Mouse (Mus musculus) CD8-positive naive resting alpha-beta T cell, adult 2 months (primary cell): ENCODE results near the gene Cwc27.

ENCODE experiments used
- DNase-seq, 2 experiments: peaks; one replicate each; pipeline ENCODE4 v3.0.0; 2022; ENCODE audit warnings: low read depth in 2 of 2, low spot score in 2 of 2

Gene Cwc27

DNA sequence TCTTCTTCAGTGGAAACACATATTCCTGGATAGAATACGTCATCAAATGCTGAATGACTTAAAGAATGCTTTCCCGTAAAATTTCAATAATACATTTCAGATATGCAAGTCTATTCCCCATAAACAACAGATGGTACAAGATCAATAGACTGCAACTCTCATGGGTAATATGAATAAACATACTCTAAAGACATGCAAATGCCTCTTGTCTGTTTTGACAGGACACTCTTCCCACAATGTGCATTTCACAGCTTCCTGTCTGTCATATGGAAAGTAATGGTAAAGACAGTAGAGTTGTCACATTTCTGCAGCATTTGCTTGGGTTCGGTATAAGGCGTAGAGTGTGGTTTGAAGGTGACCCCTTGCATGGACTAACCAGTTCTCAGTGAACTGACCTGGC is 29.7 kb downstream of the Cwc27 start:
- DNase-seq = no peak

DNA sequence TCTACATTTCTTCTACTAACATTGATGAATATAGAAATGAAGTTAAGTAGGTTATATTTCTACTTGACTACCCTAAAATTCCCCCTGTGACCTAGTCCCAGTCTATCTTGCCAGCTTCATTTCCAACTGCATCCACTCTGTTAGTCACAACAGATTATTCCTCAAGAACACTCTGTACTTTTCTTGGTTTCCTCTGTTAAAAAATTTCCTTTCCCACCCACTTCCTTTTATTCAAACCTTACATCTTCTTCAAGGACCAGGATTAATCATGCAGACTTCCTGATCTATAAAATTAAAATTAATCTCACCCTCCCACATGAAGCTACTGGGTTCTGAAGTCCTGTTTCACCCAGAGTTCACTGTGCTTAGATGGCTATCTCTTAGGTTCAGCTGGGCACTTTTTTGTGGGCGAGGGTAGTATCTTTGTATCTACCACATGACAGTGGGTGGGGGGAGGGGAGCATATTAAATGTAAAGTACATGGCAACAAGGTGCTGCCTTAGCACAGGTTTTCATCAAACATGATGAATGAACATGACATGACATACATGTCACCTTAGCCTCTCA is 37.8 kb downstream of the Cwc27 start:
- no peak for DNase-seq

DNA sequence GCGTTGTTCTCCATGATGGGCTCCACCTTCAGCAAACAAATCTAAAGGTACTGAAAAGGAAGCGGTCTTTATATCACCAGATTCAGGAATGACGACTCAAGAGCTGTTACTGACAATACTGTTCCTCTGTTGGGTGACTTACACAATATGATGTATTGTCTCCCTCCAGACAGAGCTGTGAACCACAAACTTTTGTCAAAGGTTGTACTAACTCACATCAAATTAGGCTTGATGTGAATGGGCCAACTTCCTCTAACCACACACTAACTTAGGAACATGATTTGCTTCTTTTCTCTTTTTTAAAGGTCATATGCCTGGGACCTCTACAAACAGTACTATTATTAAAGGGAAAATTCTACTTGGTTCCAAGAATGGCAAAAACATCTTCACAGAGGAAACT is 53.7 kb downstream of the Cwc27 start:
- DNase-seq = no peak

DNA sequence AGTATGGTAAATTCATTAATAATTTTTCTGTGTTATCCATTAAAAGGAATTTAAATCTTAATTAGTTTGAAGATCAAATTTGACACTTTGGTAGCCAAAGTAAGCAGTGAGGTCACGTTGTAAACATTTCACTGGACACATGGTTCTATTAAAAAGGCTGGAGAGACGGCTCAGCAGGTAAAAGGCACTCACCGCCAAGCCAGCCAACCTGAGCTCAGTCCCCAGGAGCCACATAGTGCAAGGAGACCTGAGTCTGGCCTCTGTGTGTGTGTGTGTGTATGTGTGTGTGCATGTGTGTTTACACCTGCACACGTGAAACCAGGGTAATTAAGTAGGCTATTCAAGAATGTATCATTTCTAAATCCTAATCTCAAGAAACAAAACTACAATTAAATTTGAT is 54.5 kb downstream of the Cwc27 start:
- DNase-seq = no peak

DNA sequence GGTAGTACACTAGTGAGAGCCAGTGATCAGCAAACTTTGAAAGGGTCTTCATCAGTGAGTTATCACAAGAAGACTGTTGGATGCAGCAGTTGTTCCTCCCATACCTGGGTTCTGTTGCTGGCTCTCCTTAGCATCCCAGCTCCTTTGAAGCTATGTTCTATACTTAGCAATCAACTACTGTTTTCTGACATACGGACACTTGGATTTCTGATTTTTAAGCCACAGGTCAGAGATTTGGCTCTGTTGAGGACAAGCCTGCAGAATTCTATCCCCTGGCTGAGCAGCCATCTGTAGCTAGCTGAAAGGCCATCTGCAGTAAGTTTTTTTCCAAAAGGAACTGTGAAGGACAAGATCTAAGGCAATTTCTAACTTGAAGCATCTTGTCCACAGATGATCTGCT is 57.6 kb downstream of the Cwc27 start:
- DNase-seq = no peak

DNA sequence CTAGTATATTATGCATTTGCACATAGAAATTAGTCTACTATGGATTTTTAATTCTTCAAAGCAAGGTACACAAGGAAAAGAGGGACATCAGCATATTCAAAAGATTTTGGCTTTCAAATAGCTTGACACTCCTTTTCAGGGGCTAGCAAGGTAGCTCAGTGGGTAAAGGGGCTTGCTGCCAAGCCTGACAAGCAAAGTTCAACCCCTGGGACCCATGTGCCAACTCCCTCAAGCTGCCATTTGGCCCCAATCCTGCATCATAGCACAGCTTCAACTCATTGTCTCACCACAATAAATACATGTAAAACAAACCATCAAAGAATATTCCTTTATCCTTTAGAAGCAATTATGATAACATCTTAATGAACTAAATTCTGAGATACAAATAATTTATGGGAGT is 69.9 kb downstream of the Cwc27 start:
- no peak for DNase-seq

DNA sequence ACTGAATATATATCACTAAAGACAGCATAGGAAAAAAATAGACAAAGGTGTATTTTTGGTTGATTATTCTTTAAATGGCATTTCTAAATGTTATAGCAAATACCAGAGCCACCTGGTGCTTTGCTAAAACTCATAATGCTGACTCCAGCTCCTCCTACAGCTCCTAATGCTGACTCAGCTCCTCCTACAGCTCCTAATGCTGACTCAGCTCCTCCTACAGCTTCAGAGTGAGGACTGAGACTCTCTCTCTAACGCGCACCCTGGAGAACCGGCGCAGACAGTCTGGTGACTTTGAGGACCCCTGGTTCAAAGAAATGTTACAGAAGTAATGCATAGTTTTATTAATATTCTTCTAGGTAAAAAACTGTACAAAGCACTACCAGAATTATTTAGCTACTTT is 74.1 kb downstream of the Cwc27 start:
- DNase-seq = no peak

DNA sequence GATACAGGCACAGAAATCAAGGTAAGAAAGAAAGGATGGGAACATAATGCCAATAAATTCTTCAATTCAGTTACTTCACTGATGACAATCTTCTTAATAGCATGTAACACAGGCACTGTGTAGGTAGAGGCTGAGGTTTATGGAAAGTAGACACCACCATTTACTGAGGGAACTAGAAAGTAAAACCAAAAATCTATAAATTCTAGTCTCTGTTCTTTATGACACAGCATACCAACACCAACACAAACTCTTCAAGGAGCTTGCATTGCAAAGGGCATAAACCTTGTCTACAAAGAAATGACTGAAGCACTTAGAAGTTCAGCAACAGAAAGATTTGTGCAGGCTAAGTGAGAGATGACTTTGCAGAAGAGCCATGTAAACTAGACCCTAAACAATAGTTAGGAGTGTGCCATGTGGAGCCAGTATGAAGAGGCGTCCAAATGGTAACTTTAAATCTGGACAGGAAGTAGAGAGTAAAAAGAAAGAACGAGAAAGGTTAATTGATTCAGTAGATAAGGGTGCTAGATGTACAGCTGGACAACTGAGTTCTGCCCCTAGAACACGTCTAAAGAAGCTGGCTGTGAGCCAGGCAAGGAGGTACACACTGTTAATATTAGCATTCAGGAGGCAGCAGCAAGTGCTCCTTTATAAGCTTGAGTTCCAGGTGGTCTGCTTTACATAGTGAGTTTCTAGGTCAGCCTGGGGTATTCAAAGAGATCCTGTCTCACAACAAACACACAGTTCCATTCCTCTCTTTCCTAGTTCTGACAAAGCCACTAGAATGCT is 87.5 kb downstream of the Cwc27 start:
- no peak for DNase-seq

DNA sequence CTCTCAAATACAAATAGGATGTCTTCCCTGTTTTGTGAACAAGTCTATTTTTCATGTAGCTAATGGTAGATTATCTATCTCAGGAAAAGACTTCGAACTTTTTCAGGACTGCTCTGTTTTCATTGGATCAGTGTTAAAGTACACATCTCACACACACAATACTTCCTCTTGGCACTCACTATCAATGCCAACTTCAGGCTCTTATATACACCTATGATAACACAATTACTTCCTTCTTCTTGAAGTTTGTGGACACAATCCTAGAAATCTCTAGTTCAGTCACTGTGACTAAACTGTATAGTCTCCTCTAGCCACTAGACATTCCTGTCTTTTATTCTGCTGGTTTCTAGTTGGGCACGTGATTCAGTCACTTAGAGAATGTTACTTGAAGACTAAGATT is 89.3 kb downstream of the Cwc27 start:
- no peak for DNase-seq

DNA sequence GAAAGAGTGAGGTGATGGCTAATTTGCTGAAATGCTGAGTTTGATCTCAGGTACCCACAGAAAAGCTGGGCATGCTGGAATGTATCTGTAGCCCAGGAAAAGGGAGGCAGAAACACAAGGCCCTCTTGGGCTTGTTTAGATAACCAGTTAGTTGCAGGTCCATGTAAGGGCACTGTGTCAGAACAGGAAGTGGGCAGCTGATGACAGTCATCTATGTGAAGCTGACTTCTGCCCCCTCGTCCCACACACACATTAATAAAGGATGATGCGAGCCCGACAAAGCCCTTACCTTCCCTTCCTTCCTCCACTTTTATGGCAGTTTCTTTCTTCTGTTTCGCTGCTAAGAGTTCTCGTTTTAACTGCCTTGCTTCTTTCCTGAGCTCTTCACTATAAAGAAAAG is 96.8 kb downstream of the Cwc27 start:
- no peak for DNase-seq

DNA sequence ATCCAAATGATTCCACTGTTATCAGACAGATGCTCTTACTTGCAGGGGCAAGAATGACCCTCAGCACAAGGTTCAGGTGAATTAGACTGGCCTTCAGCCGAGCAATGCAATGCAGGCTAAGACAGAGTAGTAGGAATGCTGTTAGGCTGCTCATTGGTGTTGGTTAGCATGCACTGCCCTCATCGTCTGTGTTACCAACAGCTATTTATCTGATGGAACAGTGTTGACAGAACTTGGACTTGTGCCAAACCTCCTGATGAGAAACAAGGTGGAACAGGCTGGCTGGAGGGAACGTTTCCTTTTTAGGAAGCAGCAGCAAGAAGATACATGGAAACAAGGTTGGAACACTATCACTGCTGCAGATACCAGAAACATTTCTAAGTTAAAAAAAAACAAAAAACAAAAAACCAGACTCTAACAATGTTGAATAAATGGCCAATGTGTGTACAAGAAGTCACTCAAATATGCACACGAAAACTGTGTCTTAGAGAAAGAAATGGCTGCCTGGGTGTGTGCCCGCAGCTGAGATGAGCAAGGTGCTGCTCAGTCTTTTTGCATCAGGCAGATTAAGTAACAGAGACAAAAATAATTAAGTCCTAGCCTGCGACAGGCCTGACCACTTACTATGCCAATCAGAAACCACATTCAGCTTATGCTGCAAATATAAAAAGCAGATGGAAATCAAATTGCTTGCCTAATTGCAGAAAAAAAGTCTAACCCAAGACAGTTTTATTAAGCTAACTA is 122.2 kb downstream of the Cwc27 start:
- DNase-seq = no peak

DNA sequence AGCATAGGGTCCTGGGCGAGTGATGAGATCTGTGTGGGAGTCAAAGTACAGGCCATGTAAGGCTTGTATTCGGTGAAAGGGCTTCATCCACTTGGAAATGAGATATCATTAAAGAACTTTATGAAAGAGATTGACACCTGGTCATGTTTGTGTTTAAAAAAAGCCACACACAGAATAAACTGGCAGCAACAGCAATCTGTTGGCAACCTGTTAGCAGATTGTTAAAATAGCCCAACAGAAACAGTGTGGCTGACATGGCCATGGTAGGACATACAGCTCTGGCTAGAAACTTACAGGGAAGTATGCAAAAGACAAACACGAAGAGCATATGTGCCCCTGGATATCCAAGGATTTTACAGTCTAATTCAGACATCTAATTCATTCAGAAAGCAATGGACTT is 124.2 kb downstream of the Cwc27 start:
- no peak for DNase-seq

DNA sequence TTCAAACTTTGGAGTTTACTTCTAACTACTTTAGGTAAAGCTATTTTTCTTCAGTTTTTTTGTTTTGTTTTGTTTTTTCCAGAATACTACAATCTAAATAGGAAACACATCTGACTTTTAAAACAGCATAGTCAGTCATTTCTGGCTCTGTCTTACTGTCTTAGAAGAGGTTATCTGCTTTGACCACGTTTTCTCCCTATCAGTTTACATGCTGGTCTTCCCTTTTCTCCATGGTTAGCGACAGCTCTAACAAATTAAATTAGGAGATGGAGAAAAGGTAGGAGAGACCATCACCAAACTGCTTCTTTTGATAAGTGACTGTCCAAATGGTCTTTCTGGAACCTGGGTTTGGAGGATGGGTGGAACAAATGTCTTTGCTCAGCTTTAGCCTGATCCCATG is 131.4 kb downstream of the Cwc27 start:
- no peak for DNase-seq

DNA sequence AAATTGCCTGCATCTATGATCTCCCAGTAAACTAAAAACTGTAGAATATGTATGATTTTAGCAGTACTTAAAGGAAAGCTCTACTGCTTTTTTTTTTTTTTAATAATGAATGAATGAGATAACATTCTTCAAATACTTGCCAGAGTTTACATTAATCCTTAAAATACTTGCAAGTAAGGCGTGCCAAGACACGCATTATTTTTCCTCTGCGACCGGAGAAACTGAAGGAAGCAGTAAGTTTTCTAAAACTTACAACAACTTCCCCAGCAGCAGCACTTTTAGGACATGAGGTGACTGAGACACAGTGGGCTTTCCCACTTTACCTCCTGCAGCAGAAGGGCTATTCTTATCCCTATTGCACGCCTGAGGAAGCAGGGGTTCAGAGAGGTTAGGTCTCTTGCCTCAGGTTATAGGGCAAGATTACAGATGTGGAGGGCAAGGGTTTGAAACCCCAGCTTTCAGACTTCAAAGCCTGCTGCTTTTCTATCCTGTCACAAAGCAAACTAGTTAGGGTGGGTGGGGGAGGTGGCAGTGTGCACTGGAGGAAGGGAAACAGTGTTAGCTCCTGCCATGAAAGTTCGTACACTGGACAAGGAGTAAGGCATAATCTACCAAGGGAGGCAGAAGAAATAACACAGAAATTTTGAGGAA is 132.5 kb downstream of the Cwc27 start:
- no peak for DNase-seq

DNA sequence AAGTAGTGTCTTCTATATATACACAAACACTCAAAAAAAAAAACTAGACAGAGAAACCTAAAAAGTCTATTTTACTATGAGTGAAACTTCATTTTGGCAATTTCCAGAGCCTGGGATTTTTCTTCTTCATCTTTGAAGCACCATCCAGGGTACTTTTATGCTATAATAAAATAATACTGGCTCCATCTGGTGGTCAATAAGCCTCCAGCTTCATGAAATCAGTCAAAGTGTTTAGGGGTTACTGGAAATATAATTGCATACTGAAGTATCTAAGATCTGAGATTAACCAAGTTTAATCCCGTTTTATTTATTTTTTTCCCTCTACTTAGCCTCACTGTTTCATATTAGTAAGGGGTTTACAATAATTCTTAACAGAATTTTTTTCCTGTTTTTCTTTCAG is 135.7 kb downstream of the Cwc27 start:
- DNase-seq = no peak

DNA sequence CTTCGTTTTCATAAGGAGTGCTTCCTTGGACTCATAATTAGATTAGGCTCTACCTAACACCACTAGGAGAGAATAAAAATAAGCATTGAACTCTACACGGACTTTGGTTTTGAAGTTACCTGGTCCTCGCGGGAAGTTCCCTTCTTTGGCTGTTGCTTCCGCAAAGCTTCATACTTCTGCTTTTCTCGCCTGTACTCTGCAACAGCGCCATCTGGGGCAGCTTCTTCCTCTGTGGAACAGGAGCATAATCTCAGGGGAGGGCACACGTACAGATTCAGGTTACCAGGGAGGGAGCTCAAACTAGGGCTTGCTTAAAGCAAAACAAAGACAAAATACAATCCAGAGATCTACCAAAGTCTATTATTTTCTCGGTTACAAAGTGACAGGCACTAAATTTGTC is 155.8 kb downstream of the Cwc27 start:
- DNase-seq = no peak

DNA sequence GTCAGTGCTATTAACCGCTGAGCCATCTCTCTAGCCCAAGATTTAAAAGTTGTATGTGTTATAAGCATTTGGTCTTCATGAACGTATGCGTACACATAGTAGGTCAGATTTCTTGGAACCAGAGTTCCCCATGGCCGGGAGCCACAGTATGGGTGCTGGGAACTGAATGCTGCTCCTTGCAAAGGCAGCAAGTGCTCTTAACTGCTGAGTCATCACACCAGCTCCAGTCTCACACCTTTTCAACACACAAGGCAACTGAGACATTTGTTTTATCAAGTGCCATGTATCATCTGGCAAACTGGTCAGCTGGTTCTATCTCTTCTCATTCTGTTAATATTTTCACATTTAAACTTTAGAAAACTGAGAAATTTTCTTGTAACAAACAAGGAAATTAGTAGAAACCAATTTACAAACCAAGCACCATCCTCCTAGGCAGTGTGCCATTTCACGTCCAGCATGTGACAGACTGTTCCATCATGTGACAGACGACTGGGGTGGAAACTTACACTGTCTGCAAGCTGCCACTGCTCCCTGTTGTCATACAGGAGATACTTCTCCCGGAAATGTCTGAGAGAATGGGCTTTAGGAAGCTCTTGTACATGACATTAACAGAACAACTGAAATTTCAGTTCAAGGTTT is 156.8 kb downstream of the Cwc27 start:
- no peak for DNase-seq

DNA sequence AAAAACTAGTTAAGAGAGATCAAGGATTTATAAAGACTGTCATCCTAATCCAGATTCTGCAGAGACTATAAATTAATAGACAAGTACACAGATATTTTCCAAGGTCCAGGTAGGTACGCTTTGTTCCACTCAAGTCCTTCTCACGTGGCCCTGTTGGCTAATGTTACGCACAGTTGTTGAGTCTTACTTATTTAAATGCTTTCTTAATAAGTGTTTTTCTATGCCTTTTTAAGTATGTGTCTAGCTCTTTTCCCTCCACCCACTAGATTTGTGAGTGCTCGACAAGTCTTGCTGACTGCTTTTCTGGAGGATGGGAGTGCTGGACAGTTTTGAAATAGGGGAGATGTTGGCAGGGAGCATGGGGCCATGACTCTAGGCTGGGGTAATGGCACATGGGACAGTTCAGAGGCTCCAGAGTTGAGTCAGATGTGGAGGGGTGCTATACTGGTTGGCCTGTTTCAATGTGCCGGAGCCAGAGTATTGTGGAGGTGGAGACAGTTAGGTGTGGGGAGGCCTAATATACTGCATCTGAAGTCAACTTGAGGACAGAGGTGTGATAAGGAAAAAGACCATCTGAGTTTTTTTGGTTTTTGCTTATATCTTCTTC is 160.2 kb downstream of the Cwc27 start:
- no peak for DNase-seq

DNA sequence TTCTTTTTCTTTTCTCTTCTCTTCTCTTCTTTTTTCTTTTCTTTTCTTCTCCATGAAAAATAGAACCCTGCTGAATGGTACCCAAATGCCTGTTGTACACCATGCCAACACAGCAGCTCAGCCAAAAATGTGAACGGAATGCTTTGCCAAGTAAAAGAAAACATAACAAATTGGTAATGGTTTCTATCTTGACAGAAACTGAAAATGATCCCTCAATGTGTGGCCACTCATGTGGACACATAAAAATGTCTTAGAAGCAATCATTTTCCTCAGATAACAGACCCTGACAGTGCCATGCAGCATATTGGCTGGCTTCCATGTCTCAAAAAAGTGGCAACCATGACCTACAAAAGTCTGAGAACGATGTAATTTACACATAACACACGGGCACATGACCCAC is 161.8 kb downstream of the Cwc27 start:
- DNase-seq = no peak

DNA sequence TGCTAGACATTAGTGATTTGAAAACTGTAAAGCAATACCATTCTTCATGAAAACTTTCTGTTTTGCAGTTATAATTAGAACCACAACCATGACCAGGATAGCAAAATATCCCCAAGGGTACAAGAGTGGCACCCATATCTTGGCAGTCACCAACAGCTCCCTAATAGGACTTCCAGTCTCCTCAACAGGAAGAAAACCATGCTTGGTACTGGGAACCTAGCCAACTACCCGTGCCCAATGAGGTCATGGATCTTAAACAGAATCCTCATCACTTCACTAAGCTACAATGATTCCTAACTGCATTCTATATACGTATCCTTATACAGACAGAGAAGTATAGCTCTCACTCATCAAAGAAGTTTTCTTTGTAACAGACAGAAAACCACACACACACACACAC is 165.2 kb downstream of the Cwc27 start:
- DNase-seq = no peak

DNA sequence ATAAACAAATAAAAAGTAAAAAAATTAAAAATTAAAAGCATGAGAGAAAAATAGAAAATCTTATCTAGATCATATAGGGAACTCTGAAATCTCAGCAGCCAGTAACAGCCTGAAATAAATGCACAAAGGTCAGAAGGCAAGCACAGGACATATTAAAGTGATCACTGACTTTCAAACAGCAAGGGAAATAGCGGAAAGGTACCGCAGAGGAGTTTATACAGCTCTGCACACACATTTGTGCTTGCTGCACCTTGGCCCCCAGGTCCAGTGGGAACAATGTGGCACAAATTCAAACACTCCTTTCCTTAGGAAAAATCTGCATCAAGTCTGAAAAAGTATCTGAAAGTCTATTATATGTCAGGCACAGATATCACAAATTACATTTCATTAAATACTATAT is 166.3 kb downstream of the Cwc27 start:
- no peak for DNase-seq
